In genomic region chr13:112323591-112324266, GRCm38 (mm10) we compare ENCODE assay signal across 22 mouse cellular contexts. TPM values are rescaled to one million over a fixed set of nuclear protein-coding genes. Genes with fewer than 3 reads are reported as not detected.
DNase-seq lines count a peak whose midpoint lies in the region; ATAC-seq and TF ChIP-seq lines count a peak whose summit lies in the region.
"Had no signal": no experiment of that assay in that cellular context is flagged by ENCODE, and none has a peak within 500 bp of the region (broad histone marks: within the 10 kb centered on the region; RNA-seq: fewer than 3 reads in every experiment).

No protein-coding gene starts in this region.

- TF ChIP-seq CTCF in cerebellum, adult 2 months (IDR thresholded peaks at IDR 0.05; ENCODE audit: borderline replicate concordance, insufficient read depth, low read depth, low read length): no peak

- peak; percentile 90 for ATAC-seq in granulocyte monocyte progenitor cell, adult 5-6 weeks (replicated peaks; ENCODE audit: poor library complexity, severe bottlenecking)
- ATAC-seq in megakaryocyte, adult 5-6 weeks (ENCODE audit: poor library complexity, severe bottlenecking): peak; percentile 91
- ATAC-seq: CD4-positive, CD25-positive, alpha-beta regulatory T cell, adult 4 months; forebrain, embryonic 15.5 days; hindbrain, embryonic 16.5 days; inflammation-experienced regulatory T-cells, adult 6 months; intestine, postnatal 0 days had no signal

- no peak overlapping the region for H3K27ac ChIP-seq in cerebellum, adult 2 months (ENCODE audit: insufficient read depth, low read length)
- H3K27ac ChIP-seq: embryonic facial prominence, embryonic 15.5 days; forebrain, embryonic 15.5 days; hindbrain, embryonic 12.5 days had no signal

- DNase-seq in 416B (ENCODE audit: low read depth) (peak; percentile 14), NIH3T3 (ENCODE audit: low read depth) (peak; percentile 30)
- no peak for DNase-seq in testis, postnatal 10 days (ENCODE audit: low spot score)
- DNase-seq in cerebellum, adult 2 months: no peak
- no peak for DNase-seq in testis, postnatal 14 days (ENCODE audit: low spot score)
- DNase-seq: adrenal gland, postnatal 14 days; B cell, adult 2 months; cerebellum, adult 8-10 months; cerebellum, postnatal 14 days; gastrocnemius, postnatal 10 days; heart, postnatal 36 days had no signal

- WGBS in cerebellum, adult 2 months: 51% methylated on average over 12 of the region's 12 CpGs

- no peak overlapping the region for H3K4me3 ChIP-seq in cerebellum, adult 2 months (replicated peaks; ENCODE audit: insufficient read depth, low read depth, low read length)
- H3K4me3 ChIP-seq: embryonic facial prominence, embryonic 15.5 days; forebrain, embryonic 15.5 days; heart, embryonic 12.5 days; hindbrain, embryonic 12.5 days had no signal

- H3K27me3 ChIP-seq in cerebellum, adult 2 months (ENCODE audit: control insufficient read depth, insufficient read depth, low read length): no peaks in the 10 kb centered on the region
- H3K27me3 ChIP-seq: embryonic facial prominence, embryonic 15.5 days; forebrain, embryonic 15.5 days; heart, embryonic 12.5 days; hindbrain, embryonic 12.5 days had no signal

- no peaks in the 10 kb centered on the region for H3K4me1 ChIP-seq in cerebellum, adult 2 months (ENCODE audit: control insufficient read depth, insufficient read depth, low read length)
- H3K4me1 ChIP-seq: forebrain, embryonic 15.5 days; hindbrain, embryonic 12.5 days had no signal

- TF ChIP-seq POLR2A in cerebellum, adult 2 months (IDR thresholded peaks at IDR 0.05; ENCODE audit: borderline replicate concordance, insufficient read depth, low read length): no peak

RNA-seq across cellular contexts. Expression of gene Ankrd55, which starts 35.5 kb away (rescaled TPM):
- 0.67 TPM in 1 of 2 replicates, not detected in the other for total RNA-seq in granulocyte monocyte progenitor cell, adult 5-6 weeks (2014; fragmentation: Nextera tagmentation)
- total RNA-seq in granulocyte monocyte progenitor cell, adult 5-6 weeks (2017): not detected in 2 replicates
- total RNA-seq in megakaryocyte, adult 5-6 weeks (2015): 0.16 and 0.36 TPM in 2 replicates
- total RNA-seq in megakaryocyte, adult 5-6 weeks (2017): not detected in 2 replicates
- polyA plus RNA-seq in cerebellum, adult 2 months (2012; rRNA removed): 12.5 and 15.2 TPM in 2 replicates
- total RNA-seq: gastrocnemius, postnatal 10 days had no signal
- polyA plus RNA-seq: G1E had no signal

Comparison
In these comparisons a context has a peak if more than half of its experiments do, and no peak if none do; other contexts are left out.
1. DNase-seq: peak in 416B (single experiment) and NIH3T3 (single experiment); none in testis, postnatal 10 days (single experiment), cerebellum, adult 2 months (0 of 2) and testis, postnatal 14 days (single experiment).